Comparison of ENCODE assay signal across 9 mouse cellular contexts in genomic region chr19:41484361-41484760, GRCm38 (mm10). TPM values are rescaled to one million over a fixed set of nuclear protein-coding genes. Genes with fewer than 3 reads are reported as not detected.
A peak's percentile ranks its signal among the peaks of the same experiment; 100 is the strongest.
DNase-seq lines count a peak whose midpoint lies in the region; ATAC-seq and TF ChIP-seq lines count a peak whose summit lies in the region.
"Had no signal": no experiment of that assay in that cellular context is flagged by ENCODE, and none has a peak within 500 bp of the region (broad histone marks: within the 10 kb centered on the region; RNA-seq: fewer than 3 reads in every experiment).

No protein-coding gene starts in this region.

- no peak for DNase-seq in cerebellum, adult 2 months
- DNase-seq in cerebellum, adult 8-10 months, result no peak
- no peak for DNase-seq in neural tube, embryonic 11.5 days (ENCODE audit: low spot score)
- no peak for DNase-seq in neural tube, embryonic 10.5 days (ENCODE audit: extremely low spot score, low spot score)
- no peak for DNase-seq in liver, embryonic 11.5 days (ENCODE audit: low spot score)
- no peak for DNase-seq in right cerebral cortex, adult 2 months (ENCODE audit: low spot score in 2 of 2)
- DNase-seq: spleen, adult 18-20 months had no signal

- WGBS in cerebellum, adult 2 months, result 32% methylated on average over 5 of the region's 5 CpGs
- WGBS in neural tube, embryonic 11.5 days, result 15% methylated on average over 5 of the region's 5 CpGs
- 49% methylated on average over 5 of the region's 5 CpGs for WGBS in liver, embryonic 11.5 days
- 20% methylated on average over 5 of the region's 5 CpGs for WGBS in stomach, embryonic 16.5 days

- no peak for ATAC-seq in neural tube, embryonic 11.5 days (ENCODE audit: insufficient read depth, low FRiP score, low TSS enrichment)
- no peak for ATAC-seq in liver, embryonic 11.5 days (replicated peaks; ENCODE audit: low FRiP score)
- ATAC-seq in stomach, embryonic 16.5 days (ENCODE audit: insufficient read depth, low FRiP score), result no peak
- ATAC-seq in erythroid progenitor cell, adult 5-6 weeks (replicated peaks; ENCODE audit: low FRiP score, poor library complexity, severe bottlenecking), result no peak

- TF ChIP-seq POLR2A in cerebellum, adult 2 months (IDR thresholded peaks at IDR 0.05; ENCODE audit: borderline replicate concordance, insufficient read depth, low read length), result no peak

- H3K27me3 ChIP-seq in cerebellum, adult 2 months (ENCODE audit: control insufficient read depth, insufficient read depth, low read length), result no peaks in the 10 kb centered on the region
- no peaks in the 10 kb centered on the region for H3K27me3 ChIP-seq in neural tube, embryonic 11.5 days (ENCODE audit: control insufficient read depth, insufficient read depth, low read length)
- no peaks in the 10 kb centered on the region for H3K27me3 ChIP-seq in liver, embryonic 11.5 days (replicated peaks; ENCODE audit: control insufficient read depth, insufficient read depth, low read length)
- no peaks in the 10 kb centered on the region for H3K27me3 ChIP-seq in stomach, embryonic 16.5 days (ENCODE audit: control insufficient read depth, insufficient read depth, low read length)

- H3K9ac ChIP-seq in neural tube, embryonic 11.5 days (ENCODE audit: low read length), result no peak overlapping the region
- H3K9ac ChIP-seq in liver, embryonic 11.5 days (ENCODE audit: low read depth, low read length), result no peak overlapping the region
- peak overlapping the region; percentile 48 for H3K9ac ChIP-seq in stomach, embryonic 16.5 days (ENCODE audit: low read length)

- TF ChIP-seq CTCF in cerebellum, adult 2 months (IDR thresholded peaks at IDR 0.05; ENCODE audit: borderline replicate concordance, insufficient read depth, low read depth, low read length), result no peak

- no peak overlapping the region for H3K27ac ChIP-seq in cerebellum, adult 2 months (ENCODE audit: insufficient read depth, low read length)
- H3K27ac ChIP-seq in neural tube, embryonic 11.5 days (ENCODE audit: low read depth, low read length), result no peak overlapping the region
- H3K27ac ChIP-seq in liver, embryonic 11.5 days (ENCODE audit: low read depth, low read length), result no peak overlapping the region
- H3K27ac ChIP-seq in stomach, embryonic 16.5 days (ENCODE audit: low read length), result no peak overlapping the region

- H3K4me2 ChIP-seq in neural tube, embryonic 11.5 days (ENCODE audit: low read depth), result peak overlapping the region; percentile 33
- peak overlapping the region; percentile 98 for H3K4me2 ChIP-seq in liver, embryonic 11.5 days
- H3K4me2 ChIP-seq in stomach, embryonic 16.5 days (ENCODE audit: low read depth, low read length), result peak overlapping the region; percentile 52

- H3K9me3 ChIP-seq in neural tube, embryonic 11.5 days (ENCODE audit: control insufficient read depth, low read length), result no peaks in the 10 kb centered on the region
- H3K9me3 ChIP-seq in liver, embryonic 11.5 days (ENCODE audit: control insufficient read depth, low read length), result no peaks in the 10 kb centered on the region
- H3K9me3 ChIP-seq in stomach, embryonic 16.5 days (replicated peaks; ENCODE audit: control insufficient read depth, low read length), result no peaks in the 10 kb centered on the region

- peak overlapping the region; percentile 51 for H3K4me3 ChIP-seq in cerebellum, adult 2 months (replicated peaks; ENCODE audit: insufficient read depth, low read depth, low read length)
- peak overlapping the region; percentile 92 for H3K4me3 ChIP-seq in neural tube, embryonic 11.5 days (ENCODE audit: low read depth, low read length)
- peak overlapping the region; percentile 25 for H3K4me3 ChIP-seq in liver, embryonic 11.5 days (ENCODE audit: low read depth, low read length)
- H3K4me3 ChIP-seq in stomach, embryonic 16.5 days (replicated peaks; ENCODE audit: low read length), result peak overlapping the region; percentile 28

- peaks cover 5% of the 10 kb centered on the region; the same call in 1 of the 2 replicates for H3K4me1 ChIP-seq in cerebellum, adult 2 months (ENCODE audit: control insufficient read depth, insufficient read depth, low read length)
- peaks cover 8% of the 10 kb centered on the region; the same call in 1 of the 2 replicates for H3K4me1 ChIP-seq in neural tube, embryonic 11.5 days (ENCODE audit: control insufficient read depth, insufficient read depth, low read length)
- H3K4me1 ChIP-seq in liver, embryonic 11.5 days (replicated peaks; ENCODE audit: control insufficient read depth, insufficient read depth, low read length), result peaks cover 13% of the 10 kb centered on the region
- H3K4me1 ChIP-seq in stomach, embryonic 16.5 days (ENCODE audit: control insufficient read depth, insufficient read depth, low read length), result peaks cover 11% of the 10 kb centered on the region

- no peaks in the 10 kb centered on the region for H3K36me3 ChIP-seq in neural tube, embryonic 11.5 days (ENCODE audit: control insufficient read depth, insufficient read depth, low read length)
- no peaks in the 10 kb centered on the region for H3K36me3 ChIP-seq in liver, embryonic 11.5 days (ENCODE audit: control insufficient read depth, insufficient read depth, low read length)
- no peaks in the 10 kb centered on the region for H3K36me3 ChIP-seq in stomach, embryonic 16.5 days (ENCODE audit: control insufficient read depth, insufficient read depth, low read length)

RNA-seq across cellular contexts. Expression of gene Lcor, which starts 1.9 kb away (rescaled TPM):
- polyA plus RNA-seq in cerebellum, adult 2 months (2012; rRNA removed), result 4.2 and 4.6 TPM in 2 replicates
- polyA plus RNA-seq in neural tube, embryonic 11.5 days (2014; fragmentation: Nextera tagmentation; extraction: Ambion mirVana), result 29.7 and 32.8 TPM in 2 replicates
- 10.0 and 10.4 TPM in 2 replicates for polyA plus RNA-seq in liver, embryonic 11.5 days (2014; fragmentation: Nextera tagmentation; extraction: Ambion mirVana)
- 17.3 and 17.6 TPM in 2 replicates for polyA plus RNA-seq in stomach, embryonic 16.5 days (2015; fragmentation: Nextera tagmentation; extraction: Ambion mirVana)
- total RNA-seq in erythroid progenitor cell, adult 5-6 weeks (2015; ENCODE audit: low replicate concordance), result 16.6 and 26.0 TPM in 2 replicates
- total RNA-seq in erythroid progenitor cell, adult 5-6 weeks (2017; ENCODE audit: low replicate concordance), result 36.3 and 41.6 TPM in 2 replicates

Comparison
In these comparisons a context has a peak if more than half of its experiments do, and no peak if none do; other contexts are left out.
1. H3K4me3 ChIP-seq: peak in every context shown above with its lines; median percentile 92 in neural tube, embryonic 11.5 days; 51 in cerebellum, adult 2 months; 28 in stomach, embryonic 16.5 days; 25 in liver, embryonic 11.5 days.
2. H3K4me2 ChIP-seq: peak in every context shown above with its lines; median percentile 98 in liver, embryonic 11.5 days; 52 in stomach, embryonic 16.5 days; 33 in neural tube, embryonic 11.5 days.